Mouse (Mus musculus): ENCODE data around the gene Ubd. TPM values are rescaled to one million over a fixed set of nuclear protein-coding genes. Genes with fewer than 3 reads are reported as not detected.

Ubd gene
- polyA plus RNA-seq (2015; fragmentation: Nextera tagmentation; extraction: Ambion mirVana): 0.13 TPM in 1 of 2 replicates, not detected in the other

DNA sequence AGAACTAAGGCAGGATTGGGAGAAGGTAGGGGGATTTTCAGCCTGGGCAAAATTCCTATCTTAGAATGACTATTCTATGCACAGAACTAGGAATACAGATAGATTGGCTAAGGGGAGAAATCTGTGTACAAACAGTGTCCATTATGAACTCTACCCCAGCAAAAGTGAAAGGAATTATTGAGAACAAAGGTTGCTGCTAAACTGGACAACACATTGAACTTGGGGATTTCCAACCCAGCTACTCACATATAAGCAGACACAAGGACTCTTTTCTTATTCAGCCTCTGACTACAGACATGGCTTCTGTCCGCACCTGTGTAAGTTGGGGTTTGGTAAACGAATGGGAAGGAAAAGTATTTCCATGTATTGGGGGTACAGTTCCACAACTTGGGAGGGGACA is at the start of gene Ubd:
Gene Ubd, plus strand, starts transcription at position 237 of the 400 bp plus-strand sequence.

DNA sequence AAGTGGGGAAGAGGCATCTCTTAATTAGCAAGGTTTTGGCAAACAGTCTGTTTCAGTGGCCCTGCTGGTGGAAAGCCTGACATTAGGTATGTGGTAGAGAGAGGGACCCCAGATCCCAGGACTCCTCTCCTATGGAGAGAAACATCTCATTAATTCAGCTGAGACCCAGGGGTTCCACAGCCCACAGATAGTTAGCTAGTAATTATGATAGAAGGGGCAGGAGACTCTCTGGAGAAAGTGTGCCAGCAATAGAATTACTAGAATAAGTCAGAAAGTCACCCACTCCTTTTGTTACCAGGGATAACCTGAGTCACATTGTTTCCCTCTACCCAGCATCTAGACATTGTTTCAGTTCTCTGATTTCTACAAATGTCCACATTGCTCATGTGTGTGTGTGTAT is 32.3 kb upstream of the Ubd start, which contains the start of gene Olfr93:
Gene Olfr93, minus strand, starts transcription at position 101 of the 400 bp plus-strand sequence.

DNA sequence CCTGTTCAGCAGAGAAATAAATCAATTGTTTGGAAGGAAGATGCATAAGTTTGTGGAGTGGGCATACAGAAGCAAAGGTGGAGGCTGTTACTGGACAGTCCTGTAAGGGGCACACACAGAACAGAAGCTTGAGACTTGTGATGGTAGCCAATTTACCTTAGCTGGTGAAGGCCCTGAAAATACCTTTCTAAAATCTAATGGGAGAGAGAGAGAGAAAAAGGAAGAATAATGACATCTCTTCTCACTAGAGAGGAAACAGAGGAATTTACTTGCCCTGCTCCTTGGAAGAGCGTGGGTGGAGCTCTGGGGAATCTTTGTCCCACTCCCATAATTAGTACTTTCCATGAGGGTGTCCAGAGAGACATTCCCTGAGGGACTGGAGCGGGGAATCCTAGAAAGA is 7.2 kb downstream of the Ubd start, which contains the start of gene Olfr94:
Gene Olfr94, minus strand, starts transcription at position 101 of the 400 bp plus-strand sequence.

DNA sequence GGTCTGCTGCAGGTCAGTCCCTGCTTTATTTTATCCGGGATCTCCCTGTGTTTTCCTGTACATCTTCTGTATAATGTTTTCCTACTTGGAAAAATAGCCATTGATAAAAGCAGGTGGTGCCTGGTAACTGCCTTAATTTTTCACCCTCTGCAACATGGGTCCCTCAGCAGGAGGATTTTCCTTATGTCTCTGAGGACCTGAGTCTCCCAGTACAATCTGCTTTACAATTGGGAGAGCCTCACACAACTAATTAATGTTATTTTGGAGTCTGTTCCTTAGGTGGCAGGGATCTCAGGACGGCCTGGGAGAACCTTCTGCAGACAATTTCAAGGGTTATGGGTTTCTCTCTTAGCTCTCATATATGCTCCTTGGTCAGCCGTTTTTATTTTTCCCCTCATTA is 19.3 kb downstream of the Ubd start, which contains the start of gene Olfr95:
Gene Olfr95, minus strand, starts transcription at position 101 of the 400 bp plus-strand sequence.

DNA sequence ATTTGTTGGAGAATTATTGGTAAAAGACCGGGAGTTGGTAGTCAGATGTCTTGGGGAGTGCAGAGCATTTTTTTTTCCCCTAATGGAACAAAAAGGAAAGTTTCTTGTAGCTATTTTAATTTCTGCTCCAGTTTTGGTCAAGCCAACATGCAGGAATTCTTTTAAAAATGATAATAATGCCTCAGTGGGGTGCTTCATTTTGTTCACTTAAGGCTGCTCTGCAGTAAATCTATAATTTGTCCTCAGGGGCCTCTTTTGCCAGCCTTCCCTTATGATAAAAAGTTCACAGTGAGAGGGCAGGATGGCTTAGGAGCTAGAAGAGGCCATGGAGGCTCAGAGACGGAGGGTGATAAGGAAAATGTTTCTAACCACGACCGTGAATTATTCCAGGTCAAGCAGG is 26.2 kb downstream of the Ubd start, which contains the start of gene Olfr96:
Gene Olfr96, plus strand, starts transcription at position 301 of the 400 bp plus-strand sequence.

DNA sequence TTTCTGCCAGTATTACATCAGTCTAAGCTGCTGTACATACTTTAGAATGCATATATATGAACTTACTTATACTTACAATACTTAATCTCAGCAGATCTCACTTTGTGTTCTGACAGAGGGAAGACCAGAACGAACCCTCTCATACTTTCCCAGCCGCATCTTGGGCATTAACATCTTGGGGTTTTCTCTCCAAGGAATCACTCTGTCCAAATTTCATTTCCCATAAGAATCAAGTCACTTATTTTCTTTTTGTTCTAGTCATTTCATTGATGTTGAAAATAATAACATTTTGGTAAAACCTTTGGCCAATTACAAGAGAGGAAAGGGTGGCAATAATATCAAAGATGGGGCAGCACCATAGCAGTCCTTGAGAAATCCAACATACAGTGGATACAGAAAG is 43.5 kb downstream of the Ubd start, which contains the start of gene Olfr97:
Gene Olfr97, minus strand, starts transcription at position 101 of the 400 bp plus-strand sequence.

Other genes with a start within 250 kb of the Ubd start
- 103 and 106 TPM in 2 replicates for gene Ppp1r11, start 242.2 kb upstream of the Ubd start, polyA plus RNA-seq (2015; fragmentation: Nextera tagmentation; extraction: Ambion mirVana)
- 45.3 and 49.1 TPM in 2 replicates for gene Znrd1, start 235.3 kb upstream of the Ubd start, polyA plus RNA-seq (2015; fragmentation: Nextera tagmentation; extraction: Ambion mirVana)
- 4.8 and 5.9 TPM in 2 replicates for gene Znrd1as, start 235.3 kb upstream of the Ubd start, polyA plus RNA-seq (2015; fragmentation: Nextera tagmentation; extraction: Ambion mirVana)
- gene 2410137M14Rik, start 212.7 kb upstream of the Ubd start, polyA plus RNA-seq (2015; fragmentation: Nextera tagmentation; extraction: Ambion mirVana): 0.25 TPM in 1 of 2 replicates, not detected in the other
- gene H2-M5, start 204.4 kb upstream of the Ubd start, polyA plus RNA-seq (2015; fragmentation: Nextera tagmentation; extraction: Ambion mirVana): 0.34 and 0.47 TPM in 2 replicates
- gene Zfp57, start 192.7 kb upstream of the Ubd start, polyA plus RNA-seq (2015; fragmentation: Nextera tagmentation; extraction: Ambion mirVana): 22.6 and 30.9 TPM in 2 replicates
- gene Mog, start 170.5 kb upstream of the Ubd start, polyA plus RNA-seq (2015; fragmentation: Nextera tagmentation; extraction: Ambion mirVana): not detected in 2 replicates
- gene Gabbr1, start 147.9 kb upstream of the Ubd start, polyA plus RNA-seq (2015; fragmentation: Nextera tagmentation; extraction: Ambion mirVana): 9.2 and 9.7 TPM in 2 replicates
- not detected in 2 replicates for gene Olfr90, start 105.4 kb upstream of the Ubd start, polyA plus RNA-seq (2015; fragmentation: Nextera tagmentation; extraction: Ambion mirVana)
- gene Olfr91, start 95.6 kb upstream of the Ubd start, polyA plus RNA-seq (2015; fragmentation: Nextera tagmentation; extraction: Ambion mirVana): not detected in 2 replicates
- not detected in 2 replicates for gene Olfr92, start 73.8 kb upstream of the Ubd start, polyA plus RNA-seq (2015; fragmentation: Nextera tagmentation; extraction: Ambion mirVana)
- not detected in 2 replicates for gene Olfr93, start 32.4 kb upstream of the Ubd start, polyA plus RNA-seq (2015; fragmentation: Nextera tagmentation; extraction: Ambion mirVana)
- 0.18 and 0.19 TPM in 2 replicates for gene Olfr94, start 7.1 kb downstream of the Ubd start, polyA plus RNA-seq (2015; fragmentation: Nextera tagmentation; extraction: Ambion mirVana)
- gene Olfr95, start 19.2 kb downstream of the Ubd start, polyA plus RNA-seq (2015; fragmentation: Nextera tagmentation; extraction: Ambion mirVana): not detected in 2 replicates
- gene Olfr96, start 26.3 kb downstream of the Ubd start, polyA plus RNA-seq (2015; fragmentation: Nextera tagmentation; extraction: Ambion mirVana): not detected in 2 replicates
- gene Olfr97, start 43.4 kb downstream of the Ubd start, polyA plus RNA-seq (2015; fragmentation: Nextera tagmentation; extraction: Ambion mirVana): not detected in 2 replicates
- not detected in 2 replicates for gene Olfr98, start 69.9 kb downstream of the Ubd start, polyA plus RNA-seq (2015; fragmentation: Nextera tagmentation; extraction: Ambion mirVana)
- gene H2-M3, start 76.3 kb downstream of the Ubd start, polyA plus RNA-seq (2015; fragmentation: Nextera tagmentation; extraction: Ambion mirVana): 3.8 and 4.2 TPM in 2 replicates
- gene Olfr99, start 89.6 kb downstream of the Ubd start, polyA plus RNA-seq (2015; fragmentation: Nextera tagmentation; extraction: Ambion mirVana): not detected in 2 replicates
- not detected in 2 replicates for gene Olfr101, start 110.4 kb downstream of the Ubd start, polyA plus RNA-seq (2015; fragmentation: Nextera tagmentation; extraction: Ambion mirVana)
- not detected in 2 replicates for gene Olfr102, start 123.2 kb downstream of the Ubd start, polyA plus RNA-seq (2015; fragmentation: Nextera tagmentation; extraction: Ambion mirVana)
- not detected in 2 replicates for gene Olfr103, start 145.8 kb downstream of the Ubd start, polyA plus RNA-seq (2015; fragmentation: Nextera tagmentation; extraction: Ambion mirVana)
- not detected in 2 replicates for gene Olfr104-ps, start 165.7 kb downstream of the Ubd start, polyA plus RNA-seq (2015; fragmentation: Nextera tagmentation; extraction: Ambion mirVana)
- gene Olfr105-ps, start 185.1 kb downstream of the Ubd start, polyA plus RNA-seq (2015; fragmentation: Nextera tagmentation; extraction: Ambion mirVana): not detected in 2 replicates
- gene Olfr106-ps, start 196.5 kb downstream of the Ubd start, polyA plus RNA-seq (2015; fragmentation: Nextera tagmentation; extraction: Ambion mirVana): not detected in 2 replicates
- gene Olfr107, start 205.3 kb downstream of the Ubd start, polyA plus RNA-seq (2015; fragmentation: Nextera tagmentation; extraction: Ambion mirVana): not detected in 2 replicates

All from urinary bladder, postnatal 0 days (tissue).